Mouse (Mus musculus) left cerebral cortex, adult 9 months (tissue): ENCODE data around the gene Gm6367.
"Not testable (repeated sequence)": the region's sequence is repeated elsewhere in the genome, so short reads cannot be mapped to it uniquely, and the experiment has no call there.

Source experiments
- DNase-seq, 2 experiments: peaks; one replicate each; pipeline ENCODE4 v3.0.0; 2022; ENCODE audit warnings: low spot score in 2 of 2

Gm6367 gene

DNA sequence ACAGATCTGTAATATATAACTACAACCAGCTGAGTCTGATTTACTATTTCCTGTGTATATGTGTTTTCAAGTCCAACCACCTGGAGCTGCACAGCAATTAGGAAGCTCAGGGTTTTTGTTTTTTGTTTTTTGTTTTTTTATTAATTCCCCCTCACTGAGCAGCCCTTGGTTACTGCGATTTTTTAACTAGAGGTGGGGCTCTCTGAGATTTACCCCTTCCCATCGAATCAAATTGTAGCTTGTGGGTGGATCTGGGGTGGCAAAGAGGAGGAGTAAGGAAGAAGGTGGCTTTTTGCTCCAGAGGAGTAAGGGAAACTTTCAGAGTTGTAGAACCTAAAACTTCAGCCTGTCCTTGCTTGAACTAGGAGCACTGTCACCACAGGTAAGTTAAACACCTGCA is at the start of gene Gm6367:
Gm6367 (plus strand) TSS at position 301 of the 400 bp plus-strand sequence.
- not testable (repeated sequence) for DNase-seq
